Mouse (Mus musculus) brain, embryonic 18.5 days (tissue): ENCODE measurements at regions not wholly inside any gene's neighbourhood (a gene's known extent, or its start where the extent isn't known, plus 50 kb on each side); places are given as distances from the start of the nearest gene placed in this dataset.
A peak's percentile ranks its signal among the peaks of the same experiment; 100 is the strongest.

Experiments
- DNase-seq: peaks from one replicate; pipeline ENCODE4 v3.0.0-alpha.2; 2012; ENCODE audit warnings: low read depth, low spot score

DNA sequence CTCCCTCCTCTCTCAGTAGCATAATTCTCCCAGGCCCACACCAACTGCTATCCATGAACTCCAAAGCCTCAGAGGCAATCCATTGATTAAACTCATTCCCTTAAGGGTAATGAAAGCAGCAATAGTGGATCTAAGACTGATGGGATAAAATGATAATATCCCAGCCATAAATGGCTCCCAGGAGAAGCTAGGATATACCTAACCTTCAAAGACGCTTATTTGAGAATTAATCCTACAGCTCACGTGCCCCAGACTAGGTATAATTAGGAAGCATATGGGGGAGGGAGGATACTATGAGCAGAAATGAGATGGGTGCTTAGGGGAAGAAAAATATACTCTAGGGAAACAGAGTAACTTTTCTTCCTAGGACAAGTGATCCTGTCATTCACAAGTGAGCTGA lies 52.8 kb upstream of the Rnf32 start:
- no peak for DNase-seq

DNA sequence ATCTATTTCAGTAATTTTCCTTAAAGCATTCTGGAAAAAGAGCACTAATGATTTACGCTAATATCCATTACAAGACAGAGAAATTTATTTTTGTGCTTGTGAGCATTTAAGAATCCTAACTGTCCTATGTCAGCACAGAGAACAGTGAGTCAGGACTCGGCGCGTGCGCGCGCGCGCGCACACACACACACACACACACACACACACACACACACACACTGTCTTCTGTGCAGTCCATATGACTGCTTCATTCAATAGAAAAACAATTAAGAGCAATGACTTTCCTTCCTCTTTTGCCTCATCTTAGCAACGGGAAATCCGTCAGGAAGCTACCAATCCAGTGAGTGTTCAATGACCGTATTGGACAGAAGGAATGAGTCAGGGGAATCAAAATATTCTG lies 53.3 kb upstream of the Rnf32 start:
- DNase-seq: no peak

DNA sequence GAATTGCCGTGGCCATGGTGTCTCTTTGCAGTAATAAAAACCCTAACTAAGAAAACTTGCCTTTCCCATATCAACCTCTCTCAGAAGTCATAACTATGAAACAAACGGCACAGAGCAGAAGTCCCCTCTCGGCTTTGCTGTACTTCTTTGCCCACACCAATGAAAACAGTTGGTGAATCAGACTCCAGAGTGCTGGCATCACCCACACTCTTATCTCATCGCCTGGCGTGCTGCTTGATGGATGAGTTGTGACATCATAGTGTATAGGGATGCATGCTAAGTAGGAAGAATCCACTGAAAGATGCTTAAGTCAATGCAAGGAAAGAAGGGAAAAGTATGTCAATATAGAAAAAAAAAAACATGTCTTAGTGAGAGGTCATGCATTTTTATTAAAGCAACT lies 58.3 kb upstream of the Rnf32 start:
- no peak for DNase-seq

DNA sequence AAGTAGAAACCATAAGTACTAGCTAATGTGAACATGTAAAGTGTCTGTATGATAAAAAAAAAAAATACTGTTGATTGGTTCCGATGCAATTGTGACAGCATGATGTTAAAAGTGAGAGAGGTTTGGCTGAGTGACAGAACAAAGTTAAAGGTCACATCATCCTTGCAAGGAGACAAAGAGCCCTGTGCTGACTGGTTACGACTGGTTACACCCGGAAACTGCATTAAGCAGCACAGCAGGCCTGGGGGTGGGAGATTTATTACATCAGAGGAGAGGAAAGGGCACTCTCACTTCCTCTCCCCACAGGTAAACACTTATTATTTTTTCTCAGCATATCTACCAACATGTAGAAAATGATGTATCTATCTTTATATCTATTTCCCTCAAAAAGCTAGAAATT lies 63.5 kb upstream of the Rnf32 start:
- no peak for DNase-seq

DNA sequence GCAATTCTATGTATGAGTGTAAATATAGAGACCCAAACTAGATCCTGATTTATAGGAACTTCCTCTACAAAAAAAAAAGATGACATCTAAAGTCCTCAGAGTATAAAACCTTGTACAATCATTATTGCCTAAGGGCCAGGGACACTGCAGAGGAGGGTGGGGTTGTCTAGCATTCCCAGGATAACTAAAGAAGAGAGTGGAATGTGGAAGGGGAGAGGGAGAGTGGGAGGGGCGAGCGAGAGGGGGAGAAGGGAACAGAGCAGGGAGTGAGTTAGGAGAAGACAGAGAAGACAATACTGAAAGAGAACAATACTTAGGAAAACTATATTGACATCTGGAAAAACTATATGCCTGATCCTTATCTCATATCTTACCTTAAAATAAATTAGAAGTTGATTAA lies 64.0 kb upstream of the Rnf32 start:
- DNase-seq: no peak

DNA sequence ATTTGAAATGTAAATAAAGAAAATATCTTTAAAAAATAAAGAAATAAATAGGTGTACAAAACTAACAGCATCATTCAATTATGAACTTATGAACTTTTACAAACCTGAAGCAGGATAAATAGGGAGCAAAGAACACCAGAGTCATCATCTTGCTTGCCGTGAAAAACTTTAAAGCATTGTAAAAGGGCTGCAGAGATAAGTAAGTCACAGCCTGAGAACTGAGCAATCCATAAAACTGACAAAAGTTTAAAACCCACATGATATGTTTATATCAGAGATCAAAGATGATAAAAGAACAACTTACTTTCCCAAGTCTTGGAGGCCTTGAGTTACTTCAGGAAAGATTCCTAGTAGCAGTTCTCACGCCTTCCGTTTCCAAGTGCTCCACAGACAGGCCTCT lies 66.1 kb upstream of the Rnf32 start:
- no peak for DNase-seq

DNA sequence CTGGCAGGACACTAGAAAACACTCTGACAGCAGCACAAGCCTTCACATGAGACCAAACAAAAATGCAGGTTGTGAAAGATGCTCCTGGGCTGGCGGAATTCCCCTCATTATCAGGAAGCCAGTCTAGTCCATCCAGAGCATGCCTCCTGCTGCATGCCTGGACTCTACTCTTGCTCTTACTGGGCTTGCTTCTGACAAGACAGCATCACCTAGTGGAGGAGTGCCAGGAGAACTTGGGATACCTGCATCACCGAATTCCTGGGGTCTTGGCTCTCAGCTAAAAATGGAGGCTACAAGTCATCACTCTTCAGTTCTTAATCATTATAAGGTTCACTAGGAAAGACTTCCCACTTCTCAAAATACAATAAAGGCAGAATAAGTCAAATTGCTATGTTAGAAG lies 78.8 kb upstream of the Rnf32 start:
- no peak for DNase-seq

DNA sequence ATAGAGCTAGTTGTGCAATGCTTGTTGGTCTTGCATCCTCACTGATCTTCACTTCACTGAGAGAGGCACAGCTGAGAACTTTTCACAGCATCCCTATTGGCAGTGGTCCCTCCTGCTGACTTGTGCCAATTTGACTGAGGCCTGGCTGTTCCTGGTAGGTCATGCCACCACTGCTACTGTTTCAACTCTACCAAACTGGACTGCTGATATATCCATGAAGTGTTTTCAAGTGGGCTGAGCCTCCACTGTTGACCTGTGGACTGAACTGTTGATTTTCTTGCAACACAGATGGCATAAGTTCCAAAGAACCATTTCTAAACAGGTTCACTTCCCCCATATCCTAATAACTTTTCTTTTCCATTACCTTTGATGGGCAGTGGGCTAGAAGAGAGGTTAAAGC lies 83.3 kb upstream of the Rnf32 start:
- DNase-seq: no peak

DNA sequence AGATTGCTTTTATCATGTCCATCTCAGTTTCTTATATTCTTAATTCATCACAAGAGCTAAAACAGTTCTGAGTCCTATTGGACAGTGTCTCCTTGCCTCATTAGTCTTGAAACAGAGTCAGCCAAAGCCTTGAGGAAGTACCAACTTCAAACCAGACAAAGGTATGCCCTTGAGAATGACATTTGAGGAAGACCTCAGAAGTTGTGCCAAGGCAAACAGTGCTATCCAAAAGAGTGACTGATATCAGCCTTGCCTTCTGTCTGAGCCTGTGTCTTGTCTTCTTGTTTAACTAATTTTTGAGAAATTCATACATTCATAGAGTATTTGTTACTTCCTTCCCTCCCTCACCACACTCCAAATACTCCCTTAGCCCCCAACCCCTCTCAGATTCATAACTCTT lies 88.5 kb upstream of the Rnf32 start:
- DNase-seq: no peak

DNA sequence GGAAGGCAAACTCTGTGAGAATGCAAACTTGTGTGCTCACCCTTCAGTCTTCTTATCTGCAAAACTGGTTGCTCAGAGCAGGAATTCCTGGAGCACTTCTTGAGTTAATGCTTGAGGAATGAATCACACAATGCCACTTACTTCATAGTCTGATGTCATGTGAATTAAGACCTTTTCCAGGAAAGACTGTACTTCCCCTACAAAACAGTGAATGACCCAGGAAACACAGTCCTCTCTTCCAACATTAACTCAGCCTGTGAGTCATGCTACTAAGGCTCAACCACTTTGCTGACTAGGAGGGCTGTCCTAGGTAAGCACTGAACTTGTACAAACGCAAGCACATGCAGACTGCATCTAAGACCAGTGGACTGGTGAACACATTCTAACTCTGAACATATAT lies 112.5 kb upstream of the Rnf32 start:
- no peak for DNase-seq

DNA sequence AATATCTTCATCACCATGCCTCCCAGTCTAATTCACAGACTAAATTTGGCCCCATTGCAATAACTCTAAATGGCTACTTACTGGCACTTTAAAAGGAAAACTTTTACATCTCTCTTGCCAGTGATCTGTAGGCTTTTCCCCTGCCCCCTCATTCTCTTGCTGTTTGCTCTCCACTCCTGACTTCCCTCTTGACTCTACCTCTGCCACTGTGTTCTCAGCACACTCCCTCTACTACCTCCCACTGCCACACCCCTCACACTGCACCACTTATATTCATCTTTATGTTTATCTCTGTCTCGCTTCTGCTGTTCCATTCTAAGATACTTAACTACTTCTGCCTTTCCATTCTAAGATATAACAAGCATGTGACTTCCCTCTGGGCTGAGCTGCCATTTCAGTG lies 141.4 kb upstream of the Rnf32 start:
- no peak for DNase-seq

DNA sequence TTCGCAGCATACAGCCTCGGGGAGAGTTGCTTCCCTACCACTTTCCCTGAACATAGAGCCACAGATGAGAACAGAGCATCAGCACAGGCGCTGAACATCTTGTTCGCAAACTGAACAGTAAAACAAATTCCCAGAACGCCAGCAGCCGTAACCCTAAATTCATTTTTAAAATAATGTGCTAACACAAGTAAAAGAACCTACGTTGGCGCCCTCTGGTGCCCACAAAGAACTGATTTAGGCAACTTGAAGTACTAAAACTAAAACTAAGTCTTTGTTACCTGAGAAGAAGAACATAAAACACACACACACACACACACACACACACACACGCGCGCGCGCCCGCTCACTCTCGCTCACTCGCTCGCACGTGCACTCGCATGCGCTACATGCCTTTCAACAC lies 159.2 kb upstream of the Rnf32 start:
- peak; percentile 40 for DNase-seq

DNA sequence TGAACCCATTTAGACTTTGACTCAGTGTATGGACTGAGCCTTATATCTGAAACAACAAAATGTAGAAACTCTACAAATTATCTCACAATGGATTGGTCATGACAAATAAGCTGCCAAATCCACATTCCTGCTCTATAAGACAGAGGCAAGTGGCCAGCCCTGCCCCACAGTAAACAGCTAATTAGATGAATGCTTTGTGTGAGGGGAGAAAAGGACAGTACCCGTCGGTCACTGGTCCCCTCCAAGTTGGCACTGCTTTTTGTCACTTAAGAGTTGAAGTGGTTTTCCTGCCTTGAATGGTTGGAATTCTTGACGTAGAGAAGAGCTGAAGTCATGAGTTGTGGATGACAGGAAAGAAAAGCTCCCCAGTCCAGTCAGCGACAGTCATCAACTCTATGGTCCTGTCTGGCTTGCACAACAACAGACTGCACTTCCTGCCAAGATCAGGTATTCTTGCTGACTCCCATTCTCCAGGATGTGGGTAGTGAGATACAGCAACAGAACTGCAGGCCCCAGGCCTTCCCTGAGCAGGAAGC lies 162.3 kb upstream of the Rnf32 start:
- DNase-seq: no peak

DNA sequence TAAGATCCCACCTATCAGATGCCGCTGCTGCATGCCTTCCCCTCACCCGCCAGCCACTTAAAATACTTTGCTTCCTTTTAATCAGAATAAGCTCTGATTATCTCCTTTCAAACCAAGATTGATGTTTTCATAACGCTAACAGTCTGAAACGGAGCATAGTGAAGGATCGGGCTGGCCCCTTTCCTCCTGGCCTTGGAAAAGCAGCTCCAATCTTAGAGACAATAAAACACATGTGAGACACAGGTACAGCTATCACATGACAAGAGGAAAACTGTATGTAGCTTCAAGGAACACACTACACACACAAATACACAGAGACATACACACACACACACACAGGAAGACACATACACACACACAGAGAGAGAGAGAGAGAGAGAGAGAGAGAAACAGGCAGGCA lies 165.3 kb upstream of the Rnf32 start:
- DNase-seq: no peak

DNA sequence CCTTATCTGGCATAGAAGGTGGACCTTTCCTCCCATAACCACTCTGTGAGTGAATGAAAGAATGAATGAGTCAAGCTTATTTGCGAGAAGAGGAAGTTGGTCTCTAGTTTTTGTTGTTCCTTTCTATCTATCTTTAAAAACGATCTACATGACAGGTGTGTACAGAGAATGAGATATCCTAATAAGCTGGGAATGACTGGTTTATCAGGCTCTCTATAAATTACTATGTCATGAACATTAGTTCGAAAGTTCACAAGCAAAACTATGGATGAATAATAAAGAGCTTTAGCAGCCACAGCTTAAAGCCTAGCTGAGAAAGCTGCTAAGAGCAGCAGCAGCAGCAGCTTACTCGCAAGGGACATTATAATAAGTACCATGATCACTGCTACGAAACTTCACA lies 165.8 kb upstream of the Rnf32 start:
- no peak for DNase-seq

DNA sequence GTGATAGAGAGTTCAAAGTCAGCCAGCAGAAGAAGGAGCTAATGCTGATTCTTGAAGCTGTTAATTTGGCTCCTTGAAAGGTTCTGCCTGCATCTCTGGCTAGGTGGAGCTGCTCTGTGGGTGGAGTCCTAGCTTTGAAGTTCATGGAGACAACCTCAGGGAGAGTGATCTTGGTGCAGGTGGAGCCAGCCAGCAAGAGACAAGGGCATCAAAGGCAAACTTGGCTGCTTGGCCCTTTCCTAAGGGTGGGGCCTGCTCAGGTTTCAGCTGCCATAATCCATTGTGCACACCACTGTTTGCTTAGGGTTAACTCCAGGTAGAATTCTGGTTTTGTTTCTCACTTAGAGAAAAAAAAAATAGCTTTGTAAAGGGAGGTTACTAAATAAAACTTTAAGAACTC lies 170.7 kb upstream of the Rnf32 start:
- DNase-seq: no peak

DNA sequence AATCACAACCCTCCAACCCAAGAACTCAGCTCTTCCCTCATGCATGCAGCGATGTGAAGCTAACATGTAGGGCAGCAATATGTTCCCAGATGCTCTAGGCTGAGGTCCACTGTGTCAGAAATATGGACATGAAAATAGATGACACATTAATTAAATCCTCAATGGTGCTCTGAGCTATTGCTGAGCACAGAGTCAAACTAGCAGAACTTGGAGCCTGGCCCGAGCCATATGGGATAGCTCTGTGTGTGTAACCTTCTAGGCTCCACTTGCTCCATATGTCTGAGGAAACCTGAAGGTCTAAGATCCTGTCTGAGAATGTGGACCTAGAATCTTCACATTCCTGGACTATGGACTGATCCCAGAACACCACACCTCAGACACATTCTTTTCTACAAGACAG lies 203.0 kb upstream of the Rnf32 start:
- DNase-seq: no peak

DNA sequence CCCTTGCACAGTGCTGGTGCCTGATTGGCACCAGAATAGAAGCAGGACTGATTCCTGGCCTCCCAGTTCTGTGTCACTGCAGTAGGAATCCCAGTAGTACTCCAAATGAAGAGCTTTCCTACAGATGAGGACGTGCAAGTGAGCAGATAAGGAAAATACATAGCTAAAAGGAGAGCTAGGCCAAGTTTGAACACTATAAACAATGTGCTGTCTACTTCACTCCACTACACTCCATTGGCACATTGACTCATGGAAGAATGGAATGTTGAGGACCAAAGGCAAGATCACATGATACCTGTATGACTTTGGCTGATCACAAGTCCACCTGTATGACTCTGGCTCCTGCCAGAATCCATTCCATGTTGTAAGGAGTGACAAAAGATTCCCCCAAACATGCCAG lies 215.9 kb upstream of the Rnf32 start:
- no peak for DNase-seq

DNA sequence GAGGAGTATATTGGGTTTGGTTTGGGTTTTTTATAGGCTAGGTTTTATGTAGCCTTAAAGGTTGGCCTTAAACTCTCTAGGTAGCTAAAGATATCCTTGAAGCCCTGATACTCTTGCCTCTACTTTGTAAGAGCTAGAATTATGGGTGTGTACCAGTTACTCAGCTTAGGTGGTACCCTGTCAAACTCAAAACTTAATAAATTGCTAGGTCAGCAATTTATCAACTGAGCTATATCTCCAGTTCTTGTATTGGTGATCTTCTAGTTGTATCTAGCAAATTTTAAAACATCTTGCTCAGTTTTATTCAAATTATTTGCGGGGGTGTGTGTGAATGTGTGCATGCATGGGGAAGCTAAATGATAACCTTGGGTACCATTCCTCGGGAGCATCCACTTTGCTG lies 225.4 kb upstream of the Rnf32 start:
- no peak for DNase-seq

DNA sequence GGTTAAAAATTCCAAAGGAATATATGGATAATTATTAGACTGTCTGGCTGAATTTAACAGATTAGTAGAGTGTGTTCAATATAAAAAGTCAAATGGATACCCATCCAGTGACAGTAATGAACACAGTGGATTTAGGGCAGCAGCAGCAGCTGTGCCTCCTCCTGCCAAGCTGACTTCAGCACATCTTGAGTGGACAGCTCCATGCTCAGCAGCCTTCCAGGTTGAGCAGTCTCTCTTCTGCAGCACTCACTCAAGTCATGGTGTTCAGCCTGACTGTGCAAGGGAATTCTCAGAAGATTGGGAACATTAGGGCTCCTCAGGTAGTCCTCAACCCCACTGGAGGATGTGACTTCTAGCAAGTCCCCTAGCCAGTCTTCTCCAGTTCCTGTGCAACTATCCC lies 240.8 kb upstream of the Rnf32 start:
- DNase-seq: no peak

DNA sequence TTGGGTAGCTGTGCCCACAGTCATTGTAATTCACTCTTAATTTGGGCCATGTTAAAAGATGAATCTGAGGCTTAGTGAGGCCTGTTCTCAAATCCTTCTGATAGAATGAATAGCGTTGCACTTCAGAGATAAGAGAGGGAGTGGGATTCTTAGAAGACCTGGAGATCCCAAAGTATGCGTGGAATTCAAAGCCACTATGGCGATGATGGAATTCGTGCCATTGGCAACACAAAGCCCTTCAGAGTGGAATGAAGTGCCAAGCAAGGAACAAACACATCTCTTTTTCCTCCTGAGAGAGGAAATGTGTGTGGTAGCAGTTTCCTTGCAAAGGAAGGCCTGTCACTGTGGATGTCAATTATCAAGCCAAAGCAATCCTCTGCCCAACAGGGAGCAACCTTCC lies 248.3 kb upstream of the Rnf32 start:
- DNase-seq: no peak

DNA sequence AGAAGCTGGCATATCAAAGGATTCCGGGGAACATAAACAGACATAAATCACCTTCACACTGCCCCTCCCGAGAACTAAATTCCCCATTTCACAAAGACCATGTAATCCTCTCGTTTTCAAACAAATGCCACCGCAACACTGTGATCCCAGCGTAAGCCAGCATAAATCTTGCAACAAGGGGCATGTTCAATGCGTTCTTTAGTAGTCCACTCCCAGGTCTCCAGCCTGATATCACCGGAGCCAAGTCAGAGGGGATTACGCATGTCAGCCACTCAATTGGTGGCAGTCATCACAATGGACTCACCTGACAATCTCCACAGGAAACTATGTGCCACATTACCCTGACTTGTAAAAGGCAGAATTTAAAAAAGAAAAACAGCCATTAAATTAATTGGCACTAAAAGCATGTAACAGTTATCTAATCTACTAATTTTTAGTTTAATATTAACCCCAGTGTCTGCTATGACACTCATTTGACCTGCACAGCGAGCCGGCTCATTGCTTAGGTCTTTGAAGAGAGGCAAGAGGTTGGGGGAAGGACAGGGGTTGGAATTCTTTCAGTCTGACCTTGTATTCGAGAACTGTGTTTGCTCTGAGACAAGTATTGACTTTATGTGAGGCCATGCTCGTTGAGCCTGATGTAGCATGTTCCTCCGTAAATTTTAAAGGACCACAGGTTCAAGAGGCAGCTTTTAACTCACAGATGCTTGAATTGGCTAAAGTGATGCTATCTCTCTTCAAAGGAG lies 252.0 kb upstream of the Rnf32 start:
- DNase-seq: no peak

DNA sequence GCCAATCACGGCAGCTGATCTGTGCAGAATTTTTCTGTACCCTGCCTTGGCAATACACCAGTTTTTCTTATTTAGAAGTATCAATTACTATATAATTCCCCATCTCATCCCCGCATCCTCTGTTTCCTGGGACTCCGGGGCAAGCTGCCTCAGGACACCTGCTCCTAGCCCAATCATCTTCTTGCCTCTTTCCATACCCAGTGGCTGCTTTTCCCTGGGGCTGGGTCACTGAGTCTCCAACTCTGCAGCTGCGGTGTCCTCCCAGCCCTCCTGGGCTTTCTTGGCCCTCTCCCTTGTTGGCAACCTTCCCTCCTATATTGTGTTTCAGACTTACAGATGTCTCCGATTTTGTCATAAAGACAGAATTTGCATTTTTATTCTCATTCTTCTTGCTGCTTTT lies 254.8 kb upstream of the Rnf32 start:
- DNase-seq: no peak
